Mouse (Mus musculus) bone marrow, adult 2 months (tissue): ENCODE measurements around the gene Diaph3. TPM values are rescaled to one million over a fixed set of nuclear protein-coding genes. Genes with fewer than 3 reads are reported as not detected.
"Not testable (repeated sequence)": the region's sequence is repeated elsewhere in the genome, so short reads cannot be mapped to it uniquely, and the experiment has no call there.

Experiments used
- H3K27ac ChIP-seq: fragments of 200-500 bp; 2 replicates; pipeline ENCODE4 v1.5.1; 2012; ENCODE audit warnings: low read depth, mild to moderate bottlenecking, control low read depth, inconsistent platforms, low read length; ENCODE audit not compliant: control insufficient read depth, poor library complexity, insufficient read depth
- H3K4me1 ChIP-seq: fragments of 200-500 bp; 2 replicates; pipeline ENCODE4 v1.6.1; 2011; ENCODE audit warnings: low read length; ENCODE audit not compliant: control insufficient read depth, insufficient read depth
- H3K4me3 ChIP-seq: fragments of 200-500 bp; replicated peaks from 2 replicates; pipeline ENCODE3; 2011; ENCODE audit warnings: mild to moderate bottlenecking, low read depth, low read length, control low read depth; ENCODE audit not compliant: control insufficient read depth
- CTCF ChIP-seq: fragments of 200-500 bp; IDR thresholded peaks from 2 replicates; pipeline ENCODE4 v1.5.1; 2011; ENCODE audit warnings: low read length, control low read depth; ENCODE audit not compliant: control insufficient read depth, insufficient read depth
- POLR2A ChIP-seq: fragments of 200-500 bp; IDR thresholded peaks from 2 replicates; pipeline ENCODE4 v1.6.1; 2011; ENCODE audit warnings: low read depth, mild to moderate bottlenecking, control low read depth, low read length, borderline replicate concordance; ENCODE audit not compliant: control insufficient read depth
- WGBS: fragments of 180-500 bp; shearing (Covaris S2); methylation state at CpG from one replicate; pipeline ENCODE4 v1.1.7; 2018; 5-methylcytosine and 5-hydroxymethylcytosine counted together
- polyA plus RNA-seq: library from polyadenylated mRNA; stranded (reverse); fragments of >200 nt; gene quantifications from 2 replicates; pipeline ENCODE4 v1.2.4, GENCODE M21; 2011; ENCODE audit warnings: low replicate concordance; ENCODE audit not compliant: missing spikeins, insufficient read depth, insufficient read length

Diaph3 gene
- polyA plus RNA-seq, 1 experiment, result 30.7 TPM

- Histone ChIP-seq H3K27ac (no peak overlapping the region), H3K4me3 (no peak overlapping the region), H3K4me1 (no peaks in the 10 kb centered on the region)
- TF ChIP-seq CTCF (no peak), POLR2A (no peak)
- WGBS, result 86% methylated on average over 5 of the region's 5 CpGs
Observed at GRCm38 (mm10) chr14:86727538-86728045, 413.4 kb downstream of the Diaph3 start.

- H3K27ac ChIP-seq, result no peak overlapping the region
- WGBS, result 76% methylated on average over 6 of the region's 6 CpGs
- TF ChIP-seq CTCF (no peak), POLR2A (no peak)
Observed at GRCm38 (mm10) chr14:86721768-86722167, 419.3 kb downstream of the Diaph3 start.

GRCm38 (mm10) chr14:86721082-86721481 lies 420.0 kb downstream of the Diaph3 start:
- peak overlapping the region; percentile 4 for H3K4me3 ChIP-seq
- H3K27ac ChIP-seq, result no peak overlapping the region
- 91% methylated on average over 3 of the region's 3 CpGs for WGBS
- H3K4me1 ChIP-seq, result no peaks in the 10 kb centered on the region
- TF ChIP-seq POLR2A, result no peak
- no peak for TF ChIP-seq CTCF

More at GRCm38 (mm10) chr14:86721768-86722167, 419.3 kb downstream of the Diaph3 start:
- no peak overlapping the region for H3K4me3 ChIP-seq
- no peaks in the 10 kb centered on the region for H3K4me1 ChIP-seq

- H3K27ac ChIP-seq, H3K4me3 ChIP-seq, H3K4me1 ChIP-seq: not testable (repeated sequence)
Observed at GRCm38 (mm10) chr14:86720408-86720807, 420.6 kb downstream of the Diaph3 start.

- no peak overlapping the region for H3K4me3 ChIP-seq
- TF ChIP-seq CTCF (no peak), POLR2A (no peak)
- 54% methylated on average over 2 of the region's 2 CpGs for WGBS
- H3K27ac ChIP-seq, result no peak overlapping the region
- H3K4me1 ChIP-seq, result no peaks in the 10 kb centered on the region
Observed at GRCm38 (mm10) chr14:86714088-86714690, 426.8 kb downstream of the Diaph3 start.

- Histone ChIP-seq H3K27ac (no peak overlapping the region), H3K4me1 (no peaks in the 10 kb centered on the region), H3K4me3 (no peak overlapping the region)
- 62% methylated on average over 3 of the region's 3 CpGs for WGBS
- TF ChIP-seq POLR2A (no peak), CTCF (no peak)
Observed at GRCm38 (mm10) chr14:86704080-86704479, 437.0 kb downstream of the Diaph3 start.

- 91% methylated on average over 4 of the region's 4 CpGs for WGBS
Observed at GRCm38 (mm10) chr14:86701145-86701544, 439.9 kb downstream of the Diaph3 start.

GRCm38 (mm10) chr14:86697887-86698286 lies 443.1 kb downstream of the Diaph3 start:
- Histone ChIP-seq H3K27ac (no peak overlapping the region), H3K4me3 (no peak overlapping the region), H3K4me1 (no peaks in the 10 kb centered on the region)
- WGBS, result 77% methylated on average over 1 of the region's 1 CpGs
- no peak for TF ChIP-seq CTCF
- TF ChIP-seq POLR2A, result no peak

More at GRCm38 (mm10) chr14:86701145-86701544, 439.9 kb downstream of the Diaph3 start:
- no peak overlapping the region for H3K4me3 ChIP-seq
- no peaks in the 10 kb centered on the region for H3K4me1 ChIP-seq
- TF ChIP-seq CTCF (no peak), POLR2A (no peak)
- no peak overlapping the region for H3K27ac ChIP-seq

GRCm38 (mm10) chr14:86692714-86693113 lies 448.3 kb downstream of the Diaph3 start:
- TF ChIP-seq POLR2A (no peak), CTCF (no peak)
- H3K4me3 ChIP-seq, result no peak overlapping the region
- H3K4me1 ChIP-seq, result no peaks in the 10 kb centered on the region
- H3K27ac ChIP-seq, result no peak overlapping the region
- WGBS, result 93% methylated on average over 4 of the region's 4 CpGs
